Mouse (Mus musculus) stomach, embryonic 15.5 days (tissue): ENCODE measurements at regions not wholly inside any gene's neighbourhood (a gene's known extent, or its start where the extent isn't known, plus 50 kb on each side); places are given as distances from the start of the nearest gene placed in this dataset.

Experiments
- ATAC-seq: fragments of 200-750 bp; cut with Nextera tagmentation; 2 replicates; pipeline ENCODE4 v1.8.0; 2017; ENCODE audit warnings: low read depth, moderate number of reproducible peaks, moderate TSS enrichment; ENCODE audit not compliant: insufficient read depth, low FRiP score
- H3K27ac ChIP-seq: fragments of 300-500 bp; sonication (generic); 2 replicates; pipeline ENCODE4 v1.5.1; 2015; ENCODE audit warnings: mild to moderate bottlenecking, inconsistent platforms
- H3K27me3 ChIP-seq: fragments of 300-500 bp; sonication (generic); replicated peaks from 2 replicates; pipeline ENCODE4 v1.6.1; 2015; ENCODE audit warnings: inconsistent platforms
- H3K36me3 ChIP-seq: fragments of 300-500 bp; sonication (generic); 2 replicates; pipeline ENCODE4 v1.6.1; 2015; ENCODE audit warnings: inconsistent platforms
- H3K4me1 ChIP-seq: fragments of 300-500 bp; sonication (generic); 2 replicates; pipeline ENCODE4 v1.6.1; 2015; ENCODE audit warnings: inconsistent platforms
- H3K4me2 ChIP-seq: fragments of 300-500 bp; sonication (generic); 2 replicates; pipeline ENCODE4 v1.6.1; 2015; ENCODE audit warnings: mild to moderate bottlenecking, inconsistent platforms
- H3K4me3 ChIP-seq: fragments of 300-500 bp; sonication (generic); replicated peaks from 2 replicates; pipeline ENCODE4 v1.5.1; 2015; ENCODE audit warnings: inconsistent platforms
- H3K9ac ChIP-seq: fragments of 300-500 bp; sonication (generic); 2 replicates; pipeline ENCODE4 v1.6.1; 2015; ENCODE audit warnings: inconsistent platforms
- H3K9me3 ChIP-seq: fragments of 300-500 bp; sonication (generic); 2 replicates; pipeline ENCODE4 v1.6.1; 2016; ENCODE audit warnings: inconsistent platforms
- WGBS: fragments of 180-500 bp; shearing (Covaris S2); methylation state at CpG from one replicate; pipeline ENCODE4 v1.1.7; 2015; 5-methylcytosine and 5-hydroxymethylcytosine counted together

DNA sequence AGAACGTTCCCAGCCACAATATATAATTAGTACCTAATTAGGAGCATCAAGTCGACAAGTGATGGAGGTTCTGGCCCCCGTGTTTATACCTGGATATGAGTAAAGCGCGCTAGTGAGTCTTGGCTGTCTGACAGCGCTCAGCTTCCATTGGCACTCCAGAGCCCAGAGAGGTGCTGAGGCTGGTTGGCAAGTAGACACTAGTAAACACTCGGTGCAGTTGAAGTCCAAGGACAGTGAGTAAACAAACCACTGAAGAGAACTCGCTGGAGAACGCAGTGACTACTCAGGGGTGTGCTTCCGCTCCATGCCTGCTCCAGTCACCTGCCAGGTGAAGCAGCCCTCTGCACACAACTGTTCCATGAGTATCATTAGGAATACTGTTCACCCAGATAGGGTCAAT, 111.5 kb downstream of the Rpl36a-ps1 start:
- H3K4me1 ChIP-seq, result no peaks in the 10 kb centered on the region
- no peak for ATAC-seq
- WGBS, result 78% methylated on average over 10 of the region's 10 CpGs
- no peak overlapping the region for H3K27ac ChIP-seq
- no peak overlapping the region for H3K4me2 ChIP-seq
- H3K36me3 ChIP-seq, result no peaks in the 10 kb centered on the region
- H3K4me3 ChIP-seq, result no peak overlapping the region
- no peak overlapping the region for H3K9ac ChIP-seq
- H3K9me3 ChIP-seq, result no peaks in the 10 kb centered on the region
- H3K27me3 ChIP-seq, result no peaks in the 10 kb centered on the region

DNA sequence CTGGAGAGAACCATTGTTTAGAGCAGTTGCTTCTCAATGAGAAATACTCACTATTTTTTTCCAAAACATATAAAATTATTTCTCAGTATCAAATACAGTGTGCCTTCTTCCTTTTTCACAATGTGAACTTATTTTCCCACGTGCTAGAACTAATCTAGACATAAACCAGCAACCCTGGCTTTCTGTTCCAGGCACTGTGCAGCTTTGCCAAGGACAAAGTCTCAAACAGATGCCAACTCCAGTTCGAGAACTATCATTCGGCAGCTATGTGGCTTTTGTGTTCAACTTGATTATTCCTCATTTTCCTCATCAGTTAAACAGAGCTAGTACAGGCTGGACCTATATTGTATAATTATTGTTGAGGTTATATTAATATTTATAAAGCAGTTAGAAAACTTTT, 116.2 kb downstream of the Rpl36a-ps1 start:
- no peak overlapping the region for H3K4me3 ChIP-seq
- H3K9me3 ChIP-seq, result no peaks in the 10 kb centered on the region
- no peaks in the 10 kb centered on the region for H3K4me1 ChIP-seq
- H3K27ac ChIP-seq, result no peak overlapping the region
- WGBS, result 79% methylated on average over 3 of the region's 3 CpGs
- H3K36me3 ChIP-seq, result no peaks in the 10 kb centered on the region
- no peak overlapping the region for H3K4me2 ChIP-seq
- H3K9ac ChIP-seq, result no peak overlapping the region
- ATAC-seq, result no peak
- no peaks in the 10 kb centered on the region for H3K27me3 ChIP-seq

DNA sequence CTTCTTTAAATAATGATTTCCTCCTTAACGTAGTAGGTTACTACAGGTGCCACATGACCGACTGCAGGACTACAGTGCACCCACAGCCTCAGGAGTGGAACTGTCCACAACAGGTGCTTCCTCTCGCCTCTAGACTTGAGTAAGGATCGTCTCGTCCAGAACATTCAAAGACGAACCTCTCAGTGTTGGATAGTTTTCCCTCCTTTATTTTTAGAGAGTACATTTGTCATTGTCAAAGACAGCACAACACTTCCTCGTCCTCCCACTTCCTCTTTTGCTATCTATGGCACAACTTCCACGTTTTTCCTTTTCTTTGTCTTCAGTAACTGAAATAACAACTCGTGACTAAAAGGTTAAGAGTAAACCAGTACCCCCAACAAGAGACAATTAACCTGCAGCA, 120.7 kb downstream of the Rpl36a-ps1 start:
- H3K27ac ChIP-seq, result no peak overlapping the region
- ATAC-seq, result no peak
- no peaks in the 10 kb centered on the region for H3K27me3 ChIP-seq
- H3K4me2 ChIP-seq, result no peak overlapping the region
- no peaks in the 10 kb centered on the region for H3K36me3 ChIP-seq
- no peak overlapping the region for H3K4me3 ChIP-seq
- H3K9ac ChIP-seq, result no peak overlapping the region
- 58% methylated on average over 9 of the region's 9 CpGs for WGBS
- H3K4me1 ChIP-seq, result no peaks in the 10 kb centered on the region
- H3K9me3 ChIP-seq, result no peaks in the 10 kb centered on the region

DNA sequence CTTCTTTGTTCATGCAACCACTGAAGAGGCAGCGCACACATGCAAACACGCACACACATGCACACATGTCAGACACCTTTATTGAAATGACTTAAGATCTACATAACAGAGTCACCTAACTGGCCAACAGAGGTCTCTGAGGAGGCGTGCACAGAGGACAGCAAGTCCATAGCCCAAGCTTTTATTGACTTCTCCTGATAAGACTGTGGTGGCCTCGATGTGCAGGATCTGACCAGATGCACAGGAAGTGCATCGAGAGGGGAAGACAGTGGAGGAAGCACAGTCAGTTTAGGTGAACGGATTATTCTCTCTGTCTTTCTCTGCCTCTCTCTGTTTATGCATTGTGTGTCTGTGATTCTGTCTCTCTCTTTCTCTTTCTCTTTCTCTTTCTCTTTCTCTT, 124.2 kb downstream of the Rpl36a-ps1 start:
- Histone ChIP-seq H3K4me1 (no peaks in the 10 kb centered on the region), H3K27ac (no peak overlapping the region), H3K4me3 (no peak overlapping the region), H3K4me2 (no peak overlapping the region), H3K9ac (no peak overlapping the region), H3K9me3 (no peaks in the 10 kb centered on the region), H3K27me3 (no peaks in the 10 kb centered on the region), H3K36me3 (no peaks in the 10 kb centered on the region)
- ATAC-seq, result no peak
- 63% methylated on average over 6 of the region's 6 CpGs for WGBS

DNA sequence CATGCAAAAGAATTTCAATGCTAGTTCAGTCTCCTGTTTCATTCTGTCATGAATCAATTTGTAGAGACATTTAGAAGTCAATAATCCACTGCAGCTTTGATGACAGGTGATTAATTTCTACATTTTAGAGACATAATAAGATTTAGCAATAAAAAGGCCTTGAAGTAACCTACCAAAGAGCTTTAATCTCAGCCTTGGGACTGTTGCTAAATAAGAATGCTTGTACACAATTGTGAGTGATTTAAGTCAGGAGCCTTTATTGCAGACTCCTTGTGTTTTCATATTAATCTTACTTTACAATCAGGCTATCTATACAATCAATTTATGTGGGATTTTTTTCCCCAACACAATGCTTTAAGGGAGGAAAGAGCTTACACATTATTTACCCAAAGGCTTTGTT, 127.2 kb downstream of the Rpl36a-ps1 start:
- H3K27me3 ChIP-seq, result no peaks in the 10 kb centered on the region
- no peak for ATAC-seq

DNA sequence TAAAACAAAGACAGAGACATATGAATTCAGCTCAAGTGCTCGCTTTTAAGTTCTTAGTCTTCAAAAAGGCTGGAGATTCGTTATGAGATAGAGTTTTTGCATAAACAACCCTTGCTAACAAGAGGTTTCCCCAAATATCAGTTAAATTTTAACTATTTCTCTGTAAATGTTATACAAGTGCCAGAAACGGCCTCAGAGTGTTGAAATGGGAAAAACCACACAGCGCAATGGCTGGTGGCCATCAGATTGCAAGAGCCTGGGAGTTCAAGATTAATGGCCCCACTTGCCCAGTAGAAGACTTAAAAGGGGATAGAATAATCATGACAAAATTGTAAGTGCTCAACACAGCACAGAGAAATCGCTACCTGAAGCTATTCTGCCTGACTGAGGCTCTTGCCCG, 130.1 kb downstream of the Rpl36a-ps1 start:
- no peaks in the 10 kb centered on the region for H3K4me1 ChIP-seq
- H3K36me3 ChIP-seq, result no peaks in the 10 kb centered on the region
- H3K27me3 ChIP-seq, result no peaks in the 10 kb centered on the region
- no peak overlapping the region for H3K4me3 ChIP-seq
- no peak overlapping the region for H3K27ac ChIP-seq
- H3K9ac ChIP-seq, result no peak overlapping the region
- no peaks in the 10 kb centered on the region for H3K9me3 ChIP-seq
- ATAC-seq, result no peak
- 58% methylated on average over 6 of the region's 6 CpGs for WGBS
- H3K4me2 ChIP-seq, result no peak overlapping the region

More for the DNA sequence above, 127.2 kb downstream of the Rpl36a-ps1 start:
- Histone ChIP-seq H3K27ac (no peak overlapping the region), H3K9ac (no peak overlapping the region), H3K9me3 (no peaks in the 10 kb centered on the region), H3K4me3 (no peak overlapping the region), H3K4me2 (no peak overlapping the region), H3K36me3 (no peaks in the 10 kb centered on the region), H3K4me1 (no peaks in the 10 kb centered on the region)

DNA sequence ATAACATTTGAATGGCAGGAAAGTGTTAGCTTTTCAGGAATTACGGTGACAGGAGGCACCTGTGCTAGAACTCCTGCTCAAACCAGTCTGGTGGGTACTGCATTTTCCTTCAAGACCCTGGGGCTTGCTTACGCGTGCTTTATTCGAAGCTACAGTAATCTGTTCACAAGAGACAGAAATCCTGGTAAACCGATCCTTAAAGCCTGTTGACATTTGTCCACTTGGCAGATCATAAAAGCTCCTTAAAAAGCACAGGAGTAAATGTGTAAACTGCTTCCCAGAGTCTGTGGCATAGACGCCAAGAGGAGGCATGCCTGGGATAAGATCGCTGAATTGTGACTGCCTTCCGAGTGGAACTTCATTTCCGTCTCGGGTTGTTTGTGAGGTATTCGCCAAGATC, 130.5 kb downstream of the Rpl36a-ps1 start:
- H3K36me3 ChIP-seq, result no peaks in the 10 kb centered on the region
- no peaks in the 10 kb centered on the region for H3K9me3 ChIP-seq
- H3K4me3 ChIP-seq, result no peak overlapping the region
- ATAC-seq, result no peak
- H3K4me1 ChIP-seq, result no peaks in the 10 kb centered on the region
- no peak overlapping the region for H3K27ac ChIP-seq
- 55% methylated on average over 11 of the region's 11 CpGs for WGBS
- H3K9ac ChIP-seq, result no peak overlapping the region
- no peaks in the 10 kb centered on the region for H3K27me3 ChIP-seq
- H3K4me2 ChIP-seq, result no peak overlapping the region

DNA sequence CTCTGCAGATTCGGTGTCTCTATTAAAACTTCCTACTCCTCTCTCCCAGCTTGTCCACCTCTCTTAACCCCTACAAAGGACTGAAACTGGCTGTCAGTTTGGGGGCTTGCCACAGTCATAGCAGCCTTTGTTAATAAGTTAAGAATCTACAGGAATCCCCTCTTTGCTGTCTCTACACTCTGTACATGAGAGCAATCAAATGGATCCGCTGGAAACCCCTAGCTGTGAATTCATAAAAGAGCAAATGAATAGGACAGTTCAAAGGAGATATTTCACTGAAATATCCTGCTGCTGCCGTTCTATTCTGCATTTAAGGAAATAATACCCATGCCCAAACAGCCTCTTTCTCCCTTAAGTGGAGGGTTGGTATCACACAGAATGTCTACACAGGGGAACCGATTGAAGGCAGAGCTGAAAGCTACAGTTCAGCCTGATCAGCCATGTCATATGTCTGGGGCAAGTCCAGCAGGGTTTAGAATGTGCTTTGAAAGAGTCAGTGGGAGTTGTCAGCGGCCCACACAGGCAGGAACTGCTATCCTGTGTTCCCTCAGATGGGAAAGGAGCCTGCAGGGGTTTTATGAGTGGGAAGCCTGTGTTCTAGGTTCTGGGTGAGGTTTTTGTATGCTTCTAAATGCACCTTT, 131.9 kb downstream of the Rpl36a-ps1 start:
- no peak overlapping the region for H3K4me2 ChIP-seq
- H3K27ac ChIP-seq, result no peak overlapping the region

DNA sequence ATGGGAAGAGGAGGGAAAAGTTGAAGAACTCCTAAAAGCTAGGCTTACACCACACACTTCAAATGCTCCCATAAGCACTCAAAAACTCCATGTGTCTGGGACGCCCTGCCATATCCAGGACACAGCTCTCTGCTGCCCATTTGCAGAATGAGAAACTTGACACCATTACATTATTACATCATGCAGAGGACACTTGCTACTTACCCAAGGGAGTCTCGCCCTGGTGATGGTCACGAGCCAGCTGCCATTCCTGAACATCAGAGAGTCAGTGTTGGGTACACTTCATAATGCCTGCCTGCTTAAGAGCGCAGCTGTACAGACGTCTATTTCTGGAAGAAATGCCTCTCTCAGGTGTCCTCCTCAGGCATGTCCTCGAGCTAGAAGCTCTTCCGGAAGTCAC, 135.3 kb downstream of the Rpl36a-ps1 start:
- no peaks in the 10 kb centered on the region for H3K27me3 ChIP-seq
- H3K36me3 ChIP-seq, result no peaks in the 10 kb centered on the region
- no peak for ATAC-seq
- no peak overlapping the region for H3K9ac ChIP-seq
- 79% methylated on average over 7 of the region's 7 CpGs for WGBS
- H3K4me3 ChIP-seq, result no peak overlapping the region
- no peak overlapping the region for H3K27ac ChIP-seq
- H3K4me2 ChIP-seq, result no peak overlapping the region
- H3K4me1 ChIP-seq, result no peaks in the 10 kb centered on the region
- H3K9me3 ChIP-seq, result no peaks in the 10 kb centered on the region

More for the DNA sequence above, 131.9 kb downstream of the Rpl36a-ps1 start:
- Histone ChIP-seq H3K9me3 (no peaks in the 10 kb centered on the region), H3K27me3 (no peaks in the 10 kb centered on the region), H3K4me1 (no peaks in the 10 kb centered on the region), H3K36me3 (no peaks in the 10 kb centered on the region), H3K9ac (no peak overlapping the region), H3K4me3 (no peak overlapping the region)
- ATAC-seq, result no peak
- 70% methylated on average over 5 of the region's 5 CpGs for WGBS

DNA sequence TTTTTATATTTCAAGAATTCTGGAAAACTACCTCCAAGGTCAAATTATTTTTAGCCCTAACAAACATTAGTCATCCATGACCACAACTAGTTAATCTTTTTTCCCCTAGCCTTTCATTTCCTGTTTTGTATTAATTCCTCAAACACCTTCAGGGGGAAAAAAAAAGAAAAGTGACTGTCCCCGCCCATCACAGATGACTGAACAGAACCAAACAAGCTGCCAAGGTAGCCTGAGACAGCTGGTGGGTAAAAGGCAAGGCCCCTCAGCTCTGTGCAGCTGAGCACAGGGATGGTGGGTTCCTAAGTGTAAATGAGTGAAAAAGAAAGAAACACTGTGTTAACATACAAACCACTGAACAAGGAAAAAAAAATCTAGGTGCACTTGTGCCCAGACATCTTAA, 145.6 kb downstream of the Rpl36a-ps1 start:
- no peak overlapping the region for H3K4me2 ChIP-seq
- H3K36me3 ChIP-seq, result no peaks in the 10 kb centered on the region
- H3K4me3 ChIP-seq, result no peak overlapping the region
- WGBS, result 30% methylated on average over 1 of the region's 1 CpGs
- no peak overlapping the region for H3K9ac ChIP-seq
- no peak for ATAC-seq
- H3K9me3 ChIP-seq, result no peaks in the 10 kb centered on the region
- H3K27me3 ChIP-seq, result no peaks in the 10 kb centered on the region
- no peak overlapping the region for H3K27ac ChIP-seq
- H3K4me1 ChIP-seq, result peaks cover 2% of the 10 kb centered on the region; the same call in 1 of the 2 replicates

DNA sequence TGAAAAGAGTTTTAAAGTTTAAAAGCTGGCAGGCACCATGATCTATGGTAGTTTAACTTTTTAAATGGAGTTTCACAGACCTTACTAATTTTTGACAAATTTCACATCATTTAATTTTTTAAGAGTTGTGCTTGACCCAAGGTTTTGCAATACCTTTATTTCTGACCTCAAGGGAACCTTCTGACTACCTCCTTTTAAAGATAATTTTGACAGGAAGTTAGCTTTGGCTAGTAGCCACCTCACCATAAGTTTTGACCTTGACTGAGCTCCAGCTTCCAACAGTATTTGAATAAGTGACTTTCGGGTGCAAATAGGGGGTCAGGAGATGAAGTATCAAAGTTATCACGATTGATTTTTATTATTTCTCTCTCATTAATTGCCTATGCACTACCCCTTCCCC, 149.9 kb downstream of the Rpl36a-ps1 start:
- Histone ChIP-seq H3K9me3 (no peaks in the 10 kb centered on the region), H3K27me3 (no peaks in the 10 kb centered on the region), H3K4me3 (no peak overlapping the region), H3K9ac (no peak overlapping the region), H3K36me3 (no peaks in the 10 kb centered on the region), H3K4me1 (no peaks in the 10 kb centered on the region), H3K4me2 (no peak overlapping the region), H3K27ac (no peak overlapping the region)
- WGBS, result 72% methylated on average over 2 of the region's 2 CpGs
- no peak for ATAC-seq

DNA sequence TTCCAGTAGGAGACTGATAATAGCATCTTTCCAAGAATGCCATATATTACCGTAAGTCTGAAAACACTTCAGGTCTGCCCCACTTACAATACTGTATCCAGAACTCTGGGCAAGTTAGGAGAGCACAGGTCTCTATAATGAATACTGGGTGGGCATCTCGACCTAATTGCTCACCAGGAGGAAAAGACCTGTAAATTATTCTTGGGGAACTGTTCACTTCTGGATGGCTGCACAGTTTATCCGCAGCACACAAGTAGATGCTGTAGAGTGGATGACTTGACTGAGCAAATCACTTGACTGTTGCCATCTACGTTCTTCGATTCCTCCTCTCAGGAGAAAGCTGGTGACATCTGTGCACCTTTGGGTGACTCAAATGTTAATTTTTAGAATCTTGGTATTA, 159.8 kb downstream of the Rpl36a-ps1 start:
- H3K4me3 ChIP-seq, result no peak overlapping the region
- H3K4me2 ChIP-seq, result no peak overlapping the region
- H3K9ac ChIP-seq, result no peak overlapping the region
- H3K36me3 ChIP-seq, result no peaks in the 10 kb centered on the region
- WGBS, result 84% methylated on average over 5 of the region's 5 CpGs
- H3K27ac ChIP-seq, result no peak overlapping the region
- ATAC-seq, result no peak
- H3K27me3 ChIP-seq, result no peaks in the 10 kb centered on the region
- H3K9me3 ChIP-seq, result no peaks in the 10 kb centered on the region
- no peaks in the 10 kb centered on the region for H3K4me1 ChIP-seq
